Mouse (Mus musculus) MEL (cell line): ENCODE data around the gene Pld4.

Experiments used
- BHLHE40 ChIP-seq: IDR thresholded peaks from 2 replicates; pipeline ENCODE4 v1.6.1; 2012; ENCODE audit warnings: low read depth, mild to moderate bottlenecking, inconsistent platforms, low read length, improper control_type of control experiment, borderline replicate concordance
- CHD1 ChIP-seq: IDR thresholded peaks from 2 replicates; pipeline ENCODE4 v1.6.1; 2012; ENCODE audit warnings: low read depth, mild to moderate bottlenecking, inconsistent platforms, low read length, improper control_type of control experiment
- CTCF ChIP-seq, 3 experiments: IDR thresholded peaks in 2 of 3; conservative IDR thresholded peaks in 1 of 3; 2 replicates each; pipeline ENCODE4 v1.5.1; 2011 to 2012; ENCODE audit warnings: low read length in 3 of 3, low read depth in 2 of 3, mild to moderate bottlenecking in 2 of 3, improper control_type of control experiment in 1 of 3, inconsistent platforms in 1 of 3, mixed read lengths in 1 of 3, moderate library complexity in 1 of 3; ENCODE audit not compliant: control insufficient read depth in 1 of 3, insufficient read depth in 1 of 3, poor library complexity in 1 of 3, severe bottlenecking in 1 of 3
- ELF1 ChIP-seq: IDR thresholded peaks from 2 replicates; pipeline ENCODE4 v1.6.1; 2014; ENCODE audit warnings: low read depth, mild to moderate bottlenecking, inconsistent platforms, low read length, improper control_type of control experiment, moderate library complexity
- EP300 ChIP-seq, 2 experiments: IDR thresholded peaks; 2 replicates each; pipeline ENCODE4 v1.6.1; 2011; ENCODE audit warnings: improper control_type of control experiment in 2 of 2, low read length in 2 of 2, low read depth in 1 of 2, mild to moderate bottlenecking in 1 of 2
- HCFC1 ChIP-seq: IDR thresholded peaks from 2 replicates; pipeline ENCODE4 v1.6.1; 2012; ENCODE audit warnings: low read depth, mild to moderate bottlenecking, inconsistent platforms, low read length, improper control_type of control experiment, moderate library complexity
- MAFK ChIP-seq: IDR thresholded peaks from 2 replicates; pipeline ENCODE4 v1.6.1; 2011; ENCODE audit warnings: low read depth, mild to moderate bottlenecking, low read length, improper control_type of control experiment, borderline replicate concordance
- MAX ChIP-seq: IDR thresholded peaks from 2 replicates; pipeline ENCODE4 v1.6.1; 2011; ENCODE audit warnings: low read length, improper control_type of control experiment
- MAZ ChIP-seq: IDR thresholded peaks from 2 replicates; pipeline ENCODE4 v1.6.1; 2012; ENCODE audit warnings: low read depth, mild to moderate bottlenecking, inconsistent platforms, low read length, improper control_type of control experiment
- MYC ChIP-seq: IDR thresholded peaks from 2 replicates; pipeline ENCODE4 v1.6.1; 2011; ENCODE audit warnings: low read depth, mild to moderate bottlenecking, low read length, improper control_type of control experiment, moderate library complexity
- NELFE ChIP-seq: IDR thresholded peaks from 2 replicates; pipeline ENCODE4 v1.6.1; 2011; ENCODE audit warnings: low read depth, low read length, improper control_type of control experiment
- POLR2A ChIP-seq, 2 experiments: IDR thresholded peaks; 2 replicates each; pipeline ENCODE4 v1.6.1; 2011 to 2012; ENCODE audit warnings: low read length in 2 of 2, mild to moderate bottlenecking in 2 of 2, control low read depth in 1 of 2, improper control_type of control experiment in 1 of 2, low read depth in 1 of 2, moderate library complexity in 1 of 2; ENCODE audit not compliant: control insufficient read depth in 1 of 2, insufficient read depth in 1 of 2, poor library complexity in 1 of 2
- USF2 ChIP-seq, 2 experiments: IDR thresholded peaks; 2 replicates each; pipeline ENCODE4 v1.6.1; 2011 to 2012; ENCODE audit warnings: improper control_type of control experiment in 2 of 2, low read length in 2 of 2, borderline replicate concordance in 1 of 2, inconsistent platforms in 1 of 2, low read depth in 1 of 2, mild to moderate bottlenecking in 1 of 2; ENCODE audit not compliant: insufficient read depth in 1 of 2

DNA sequence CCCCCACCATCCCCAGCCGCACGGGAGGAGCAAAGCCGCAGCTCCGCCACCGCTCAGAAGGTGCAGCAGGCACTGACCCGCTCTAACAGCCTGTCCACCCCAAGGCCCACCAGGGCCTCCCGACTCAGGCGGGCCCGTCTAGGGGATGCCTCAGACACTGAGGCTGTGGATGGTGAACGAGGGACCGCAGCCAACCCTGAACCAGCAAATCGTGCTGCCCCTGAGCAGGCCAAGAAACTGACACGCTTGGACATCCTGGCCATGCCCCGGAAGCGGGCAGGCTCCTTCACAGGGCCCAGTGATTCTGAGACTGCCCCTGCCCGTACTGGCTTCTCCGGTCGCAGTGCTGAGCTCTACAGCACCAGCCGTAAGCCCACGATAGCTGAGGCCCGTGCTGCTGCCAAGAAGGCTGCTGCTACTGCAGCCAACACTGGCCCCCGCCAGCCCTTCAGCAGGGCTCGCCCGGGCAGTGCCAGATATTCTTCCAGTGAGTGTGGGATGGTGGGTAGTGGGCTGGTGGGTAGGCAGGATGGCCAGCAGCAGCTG lies 21.4 kb upstream of the Pld4 start:
- TF ChIP-seq CTCF (IDR thresholded peaks at IDR 0.05 in 2 of 3, conservative IDR thresholded peaks at IDR 0.05 in 1 of 3; ENCODE audit: control insufficient read depth in 1 of 3, insufficient read depth in 1 of 3, low read depth in 2 of 3, low read length in 3 of 3, poor library complexity in 1 of 3, severe bottlenecking in 1 of 3), result no peak
- no peak for TF ChIP-seq POLR2A (IDR thresholded peaks at IDR 0.05; ENCODE audit: control insufficient read depth in 1 of 2, insufficient read depth in 1 of 2, low read depth in 1 of 2, low read length in 2 of 2, poor library complexity in 1 of 2)
- TF ChIP-seq ELF1, result no peak
- TF ChIP-seq BHLHE40, result no peak
- no peak for TF ChIP-seq NELFE
- no peak for TF ChIP-seq USF2 (IDR thresholded peaks at IDR 0.05; ENCODE audit: borderline replicate concordance in 1 of 2, insufficient read depth in 1 of 2, low read depth in 1 of 2, low read length in 2 of 2)
- no peak for TF ChIP-seq MAX
- no peak for TF ChIP-seq EP300 (IDR thresholded peaks at IDR 0.05; ENCODE audit: low read depth in 1 of 2, low read length in 2 of 2)
- no peak for TF ChIP-seq MAFK
- no peak for TF ChIP-seq CHD1
- TF ChIP-seq MAZ, result no peak
- no peak for TF ChIP-seq MYC
- no peak for TF ChIP-seq HCFC1
